Mouse (Mus musculus): ENCODE results near the gene Gm10031.

GRCm38 (mm10) chr1:156538382-156538781 lies 14.6 kb downstream of the Gm10031 start:
- TF ChIP-seq CTCF (IDR thresholded peaks at IDR 0.05; ENCODE audit: control insufficient read depth, insufficient read depth, insufficient read length) (no peak), USF1 (IDR thresholded peaks at IDR 0.05; ENCODE audit: low read depth) (no peak), MYOD1 (IDR thresholded peaks at IDR 0.05; ENCODE audit: control insufficient read depth, insufficient read length, low read depth) (no peak), CEBPB (IDR thresholded peaks at IDR 0.05; ENCODE audit: low read depth) (no peak), FOSL1 (IDR thresholded peaks at IDR 0.05; ENCODE audit: insufficient read depth, low read length, poor library complexity, severe bottlenecking) (no peak)

Data from C2C12 (cell line).